Mouse (Mus musculus) megakaryocyte progenitor cell, adult 5-6 weeks (primary cell): ENCODE measurements around the gene Cd59a. TPM values are rescaled to one million over a fixed set of nuclear protein-coding genes. Genes with fewer than 3 reads are reported as not detected.
A peak's percentile ranks its signal among the peaks of the same experiment; 100 is the strongest.

ENCODE experiments used
- ATAC-seq: replicated peaks from 2 replicates; pipeline ENCODE4 v1.8.0; 2016; ENCODE audit warnings: mild to moderate bottlenecking, moderate TSS enrichment, inconsistent platforms; ENCODE audit not compliant: poor library complexity
- total RNA-seq, 2 experiments: library from RNA; stranded (forward) in 1 of 2; stranded (reverse) in 1 of 2; fragments of 157-497, 149-512 nt in 1 of 2; fragments of 200-1000 nt in 1 of 2; gene quantifications; 2 replicates each; pipeline versions ENCODE4 v1.2.3 to v1.2.4; 2015 to 2017

The Cd59a gene
- total RNA-seq, 2 experiments from 2014 or later = 1.8 to 7.8 TPM

DNA sequence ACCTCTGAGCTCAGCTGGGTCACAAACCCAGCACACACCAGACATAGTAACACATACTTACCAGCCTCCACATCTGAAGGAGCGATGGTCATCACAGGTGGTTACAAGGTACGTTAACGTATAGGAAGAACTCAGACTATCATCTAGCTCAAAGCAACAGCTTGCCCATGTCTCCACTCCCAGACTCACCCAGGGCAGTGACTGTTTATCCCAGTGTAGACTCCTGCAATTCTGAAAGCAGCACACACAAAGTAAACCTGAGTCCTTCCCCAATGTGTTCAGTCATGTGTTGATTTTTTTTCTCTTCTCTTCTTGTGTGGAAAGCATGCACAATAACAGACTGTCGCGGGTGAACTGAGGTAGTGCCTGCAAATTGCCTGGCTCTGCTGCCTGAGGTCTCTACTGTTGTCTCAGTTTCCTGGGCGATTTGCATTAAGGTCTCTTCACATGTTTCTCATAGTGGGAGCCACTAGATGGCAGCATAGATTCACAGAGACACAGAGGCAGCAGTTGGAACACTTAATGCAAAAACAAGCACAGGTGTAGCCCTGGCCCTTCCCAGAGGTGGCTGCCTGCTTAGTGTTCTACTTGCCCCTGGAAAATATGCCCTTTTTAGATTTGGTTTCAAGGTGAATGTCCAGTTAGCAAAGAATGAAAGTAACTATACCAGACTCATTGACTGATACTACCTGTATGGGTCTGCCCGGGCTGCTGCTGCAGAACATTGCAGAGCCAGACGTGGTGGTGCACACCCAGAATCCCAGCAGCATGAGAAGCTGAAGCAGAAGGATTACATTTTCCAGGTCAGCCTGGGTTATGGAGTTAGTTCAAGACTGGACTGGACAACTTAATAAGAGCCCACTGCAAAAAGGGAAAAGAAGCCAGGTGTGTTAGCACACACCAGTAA is 38.8 kb downstream of the Cd59a start:
- ATAC-seq = peak; percentile 66

DNA sequence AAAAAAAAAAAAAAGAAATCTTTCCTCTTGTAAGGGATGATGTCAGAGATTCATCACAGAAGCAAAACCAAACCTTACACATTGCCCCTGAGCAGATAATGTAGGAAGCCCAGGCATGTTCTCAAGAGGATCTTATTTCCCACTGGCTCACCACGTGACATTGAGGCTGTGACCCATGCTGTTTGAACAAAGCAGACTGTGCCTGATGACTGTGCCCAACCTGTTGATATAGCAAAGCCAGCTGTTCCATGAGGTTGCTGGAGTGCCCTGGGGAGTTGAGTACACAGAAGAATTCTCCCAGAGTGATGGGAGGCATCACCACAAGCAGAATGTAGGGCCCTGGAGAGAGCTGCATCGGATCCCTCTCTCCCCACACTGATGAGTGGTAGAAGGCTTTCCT is 40.3 kb downstream of the Cd59a start:
- ATAC-seq = no peak

DNA sequence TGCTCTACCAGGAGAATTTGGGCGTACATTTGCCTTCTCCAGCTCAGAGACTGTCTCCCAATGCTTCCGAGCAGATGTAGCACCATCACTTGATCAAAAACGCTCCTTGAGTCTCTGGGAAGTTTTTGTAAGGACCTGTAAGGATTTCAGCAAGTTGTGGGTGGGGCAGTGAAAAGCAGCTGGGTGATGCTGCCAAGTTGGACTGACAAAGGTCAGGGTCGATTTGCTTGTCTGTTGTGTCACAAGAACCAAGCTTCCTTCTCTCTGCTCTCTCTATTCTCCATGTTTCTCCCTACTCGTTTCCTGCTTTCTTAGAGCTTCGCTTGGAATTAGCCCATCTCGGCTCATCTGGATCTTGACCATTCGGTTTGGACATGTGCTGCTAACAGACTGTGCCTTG is 46.5 kb downstream of the Cd59a start:
- ATAC-seq = no peak

- ATAC-seq = no peak
These were observed 48.4 kb downstream of the Cd59a start for GRCm38 (mm10) chr2:104144004-104144403.

DNA sequence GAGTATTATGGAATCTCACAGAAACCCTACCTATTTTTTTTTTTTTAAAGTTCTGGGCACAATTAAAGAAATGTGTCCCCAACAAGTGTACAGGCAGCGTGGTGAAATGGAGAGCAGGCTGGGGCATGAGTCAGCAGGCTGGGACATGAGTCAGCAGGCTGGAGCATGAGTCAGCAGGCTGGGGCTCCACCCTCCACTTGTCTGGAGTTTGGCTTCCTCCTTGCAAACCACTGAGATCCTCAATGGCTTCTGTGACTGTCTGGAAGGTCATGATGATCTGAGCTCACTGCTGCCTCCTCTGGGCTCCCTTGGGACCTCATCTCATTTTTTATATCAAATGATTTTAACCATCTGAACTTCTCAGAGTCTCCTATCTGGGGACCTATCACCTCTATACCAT is 50.4 kb downstream of the Cd59a start:
- peak; percentile 97 for ATAC-seq

DNA sequence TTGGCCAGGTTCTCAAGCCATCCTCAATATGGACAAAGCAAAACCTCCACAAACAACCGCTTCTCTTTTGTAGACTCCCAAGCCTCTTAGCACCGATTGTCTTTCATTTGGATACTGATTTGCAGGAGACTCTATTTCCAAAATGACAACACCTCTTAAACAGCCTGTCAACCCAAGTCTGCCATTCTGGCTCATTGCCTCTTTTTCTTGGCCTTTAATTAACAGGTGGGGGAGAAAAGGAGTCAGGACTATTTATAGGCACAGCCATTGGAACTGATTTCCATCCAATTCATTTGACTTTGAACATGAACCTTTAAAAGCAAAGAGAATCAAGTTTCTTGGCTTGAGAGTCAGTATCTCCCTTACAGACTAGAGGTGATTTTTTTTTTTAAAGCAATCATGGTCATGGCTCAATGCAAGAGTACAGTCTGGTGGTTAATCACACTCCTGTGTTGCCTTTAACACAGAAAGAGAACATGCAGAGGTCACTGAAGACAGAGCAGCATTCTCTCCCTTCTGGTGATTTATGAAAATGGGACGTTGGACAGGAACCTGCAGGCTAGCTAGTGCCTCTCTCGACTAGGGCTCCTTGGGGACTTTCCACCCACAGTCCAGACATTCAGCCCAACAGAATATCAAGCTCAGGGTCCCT is 52.4 kb downstream of the Cd59a start:
- ATAC-seq = no peak

GRCm38 (mm10) chr2:104150608-104151397 is 55.2 kb downstream of the Cd59a start:
- ATAC-seq = no peak

DNA sequence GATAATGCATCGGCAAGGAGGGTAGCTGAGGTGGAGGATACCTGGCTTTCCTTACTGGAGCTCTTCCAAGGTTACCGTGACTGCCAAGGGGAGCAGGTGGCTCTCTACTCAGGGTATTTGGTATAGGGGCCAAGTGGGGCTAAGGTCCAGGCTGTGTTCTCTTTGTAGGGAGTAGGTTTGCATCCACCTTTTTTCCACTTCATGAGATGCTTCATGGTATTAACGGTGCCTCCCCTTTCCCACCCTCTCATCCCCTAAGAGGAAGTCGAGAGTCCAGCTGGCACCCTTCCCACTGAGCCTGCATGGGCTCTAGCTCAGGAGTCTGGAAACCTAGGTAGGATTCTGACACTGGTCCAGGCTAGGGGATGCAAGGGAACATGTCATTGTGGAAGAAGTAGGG is 57.7 kb downstream of the Cd59a start:
- no peak for ATAC-seq

DNA sequence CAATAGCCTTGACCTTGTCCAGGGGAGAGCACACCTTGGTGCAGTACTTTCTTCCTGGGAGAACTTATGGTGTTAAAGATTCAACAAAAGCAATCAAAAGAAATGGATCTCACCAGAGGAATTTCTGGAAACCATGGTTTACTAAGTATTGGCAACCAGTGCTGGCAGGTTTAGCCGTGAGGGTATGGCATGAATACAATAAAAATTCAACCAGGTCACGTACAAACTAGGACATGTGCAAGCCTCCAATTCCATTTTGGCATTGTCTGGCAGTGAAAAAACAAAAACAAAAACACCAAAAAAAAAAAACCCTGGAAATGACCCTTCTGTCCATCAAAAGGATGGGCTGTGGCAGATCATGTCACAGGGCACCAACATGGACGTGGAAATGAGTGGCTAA is 58.3 kb downstream of the Cd59a start:
- no peak for ATAC-seq

DNA sequence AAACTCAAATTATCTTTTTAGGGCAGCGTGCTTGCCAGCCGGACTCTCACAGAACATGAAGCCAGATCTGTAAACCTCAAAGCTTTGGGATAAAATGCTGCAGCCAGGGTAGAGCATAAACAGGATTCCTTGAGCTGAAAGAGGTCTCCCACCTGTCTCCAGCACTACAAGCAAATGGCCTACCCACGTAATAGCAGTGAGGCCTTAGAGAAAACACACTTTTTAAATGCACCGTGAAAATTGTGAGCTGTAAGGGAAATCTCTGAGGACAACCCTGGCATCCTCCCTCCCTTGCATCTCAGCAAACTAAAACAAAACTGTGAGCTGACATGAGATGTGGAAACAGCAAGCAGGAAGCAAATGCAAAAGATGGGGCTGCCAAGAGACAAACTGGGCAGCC is 62.2 kb downstream of the Cd59a start:
- ATAC-seq = no peak

- no peak for ATAC-seq
These were observed 67.8 kb downstream of the Cd59a start for GRCm38 (mm10) chr2:104163418-104163817.

- no peak for ATAC-seq
These were observed 68.4 kb downstream of the Cd59a start for GRCm38 (mm10) chr2:104163978-104164487.

Other genes starting within 250 kb of the Cd59a start
- gene Lmo2, start 137.8 kb upstream of the Cd59a start, total RNA-seq (2015) = 427 and 476 TPM in 2 replicates
- gene Lmo2, start 137.8 kb upstream of the Cd59a start, total RNA-seq (2017) = 226 and 286 TPM in 2 replicates
- 64.8 and 74.2 TPM in 2 replicates for gene Fbxo3, start 68.1 kb upstream of the Cd59a start, total RNA-seq (2015)
- 61.5 and 70.9 TPM in 2 replicates for gene Fbxo3, start 68.1 kb upstream of the Cd59a start, total RNA-seq (2017)
- 1.0 and 2.2 TPM in 2 replicates for gene 4931422A03Rik, start 67.4 kb upstream of the Cd59a start, total RNA-seq (2015)
- 0.17 TPM in 1 of 2 replicates, not detected in the other for gene 4931422A03Rik, start 67.4 kb upstream of the Cd59a start, total RNA-seq (2017)
- gene Gm10912, start 30.0 kb upstream of the Cd59a start, total RNA-seq (2015) = not detected in 2 replicates
- gene Gm10912, start 30.0 kb upstream of the Cd59a start, total RNA-seq (2017) = 0.04 and 0.24 TPM in 2 replicates
- gene Gm10799, start 27.3 kb upstream of the Cd59a start, total RNA-seq (2015) = not detected in 2 replicates
- not detected in 2 replicates for gene Gm10799, start 27.3 kb upstream of the Cd59a start, total RNA-seq (2017)
- gene Cd59b, start 26.0 kb upstream of the Cd59a start, total RNA-seq (2015) = 1.1 and 2.2 TPM in 2 replicates
- gene Cd59b, start 26.0 kb upstream of the Cd59a start, total RNA-seq (2017) = 0.62 and 4.1 TPM in 2 replicates
- not detected in 2 replicates for gene A930018P22Rik, start 27.0 kb downstream of the Cd59a start, total RNA-seq (2015)
- gene A930018P22Rik, start 27.0 kb downstream of the Cd59a start, total RNA-seq (2017) = not detected in 2 replicates